Mouse (Mus musculus) myocyte (in vitro differentiated cells): ENCODE measurements around the gene Zfp831. TPM values are rescaled to one million over a fixed set of nuclear protein-coding genes. Genes with fewer than 3 reads are reported as not detected.

Experiments
- H3K27me3 ChIP-seq: one replicate; pipeline ENCODE4 v1.6.1; 2011; ENCODE audit not compliant: control insufficient read depth, insufficient read depth, insufficient read length
- H3K36me3 ChIP-seq: one replicate; pipeline ENCODE4 v1.6.1; 2011; ENCODE audit not compliant: control insufficient read depth, insufficient read depth
- H3K4me2 ChIP-seq: one replicate; pipeline ENCODE4 v1.6.1; 2011; ENCODE audit warnings: low read depth, control low read depth
- H3K4me3 ChIP-seq: one replicate; pipeline ENCODE4 v1.5.1; 2011; ENCODE audit warnings: mild to moderate bottlenecking, control low read depth, moderate library complexity
- H3K79me2 ChIP-seq: one replicate; pipeline ENCODE4 v1.6.1; 2011; ENCODE audit not compliant: control insufficient read depth, insufficient read depth
- H3ac ChIP-seq: one replicate; pipeline ENCODE4 v1.6.1; 2011; ENCODE audit not compliant: control insufficient read depth, insufficient read length
- CEBPB ChIP-seq: IDR thresholded peaks from 2 replicates; pipeline ENCODE4 v1.6.1; 2011; ENCODE audit warnings: mild to moderate bottlenecking, moderate library complexity; ENCODE audit not compliant: poor library complexity, insufficient read depth, severe bottlenecking
- E2F4 ChIP-seq: IDR thresholded peaks from one replicate; pipeline ENCODE4 v1.6.1; 2011; ENCODE audit warnings: mild to moderate bottlenecking, control low read depth, moderate library complexity; ENCODE audit not compliant: insufficient read depth
- MAX ChIP-seq: IDR thresholded peaks from one replicate; pipeline ENCODE4 v1.6.1; 2011; ENCODE audit warnings: low read depth, mild to moderate bottlenecking, control low read depth
- MYOD1 ChIP-seq, 3 experiments: IDR thresholded peaks; one replicate each; pipeline ENCODE4 v1.6.1; 2011; ENCODE audit warnings: control low read depth in 2 of 3, low read depth in 2 of 3, mild to moderate bottlenecking in 2 of 3, moderate library complexity in 1 of 3; ENCODE audit not compliant: insufficient read length in 2 of 3, control insufficient read depth in 1 of 3
- MYOG ChIP-seq, 3 experiments: IDR thresholded peaks; one replicate each; pipeline ENCODE4 v1.6.1; 2011; ENCODE audit warnings: control low read depth in 2 of 3, low read depth in 2 of 3, mild to moderate bottlenecking in 2 of 3; ENCODE audit not compliant: insufficient read length in 2 of 3, control insufficient read depth in 1 of 3, insufficient read depth in 1 of 3
- POLR2A ChIP-seq: IDR thresholded peaks from one replicate; pipeline ENCODE4 v1.6.1; 2011; ENCODE audit warnings: low read depth, mild to moderate bottlenecking, control low read depth, moderate library complexity; ENCODE audit not compliant: insufficient read length
- POLR2AphosphoS2 ChIP-seq: IDR thresholded peaks from one replicate; pipeline ENCODE4 v1.6.1; 2011; ENCODE audit warnings: low read depth, control low read depth; ENCODE audit not compliant: insufficient read length
- REST ChIP-seq: IDR thresholded peaks from one replicate; pipeline ENCODE4 v1.6.1; 2011; ENCODE audit warnings: mild to moderate bottlenecking, control low read depth, moderate library complexity; ENCODE audit not compliant: insufficient read depth, insufficient read length
- SRF ChIP-seq: IDR thresholded peaks from one replicate; pipeline ENCODE4 v1.6.1; 2011; ENCODE audit warnings: low read depth; ENCODE audit not compliant: control insufficient read depth, insufficient read length
- TCF12 ChIP-seq: IDR thresholded peaks from one replicate; pipeline ENCODE4 v1.6.1; 2011; ENCODE audit warnings: mild to moderate bottlenecking, control low read depth; ENCODE audit not compliant: poor library complexity, insufficient read depth, severe bottlenecking
- TCF3 ChIP-seq: IDR thresholded peaks from one replicate; pipeline ENCODE4 v1.6.1; 2011; ENCODE audit warnings: low read depth, control low read depth; ENCODE audit not compliant: insufficient read length
- USF1 ChIP-seq: IDR thresholded peaks from one replicate; pipeline ENCODE4 v1.6.1; 2011; ENCODE audit warnings: low read depth, mild to moderate bottlenecking, control low read depth, moderate library complexity
- polyA plus RNA-seq: library from polyadenylated mRNA; unstranded; fragments of >200 nt; fragmentation: generic; extraction: Trizol; gene quantifications from one replicate; pipeline ENCODE4 v1.2.1, GENCODE M21; 2012; ENCODE audit warnings: missing spikeins

Zfp831 gene
- polyA plus RNA-seq, 1 experiment, result not detected

- TF ChIP-seq TCF12 (no peak), E2F4 (no peak), REST (no peak), MYOG (IDR thresholded peaks at IDR 0.05; ENCODE audit: control insufficient read depth in 1 of 3, insufficient read depth in 1 of 3, insufficient read length in 2 of 3, low read depth in 2 of 3) (no peak), POLR2A (no peak), POLR2AphosphoS2 (no peak), SRF (no peak), MYOD1 (IDR thresholded peaks at IDR 0.05; ENCODE audit: control insufficient read depth in 1 of 3, insufficient read length in 2 of 3, low read depth in 2 of 3) (no peak), MAX (no peak), CEBPB (no peak), TCF3 (no peak), USF1 (no peak)
- Histone ChIP-seq H3K36me3 (no peaks in the 10 kb centered on the region), H3K4me3 (no peak overlapping the region), H3K4me2 (no peak overlapping the region), H3ac (no peak overlapping the region), H3K27me3 (no peaks in the 10 kb centered on the region), H3K79me2 (no peaks in the 10 kb centered on the region)
Observed at GRCm38 (mm10) chr2:174613221-174613620, 30.1 kb upstream of the Zfp831 start.

GRCm38 (mm10) chr2:174613921-174614441 lies 29.4 kb upstream of the Zfp831 start:
- Histone ChIP-seq H3ac (no peak overlapping the region), H3K27me3 (no peaks in the 10 kb centered on the region), H3K36me3 (no peaks in the 10 kb centered on the region), H3K79me2 (no peaks in the 10 kb centered on the region), H3K4me2 (no peak overlapping the region), H3K4me3 (no peak overlapping the region)
- TF ChIP-seq TCF3 (no peak), REST (no peak), CEBPB (no peak)

- TF ChIP-seq POLR2A, result no peak
- TF ChIP-seq USF1, result no peak
- TF ChIP-seq POLR2AphosphoS2, result no peak
- no peak for TF ChIP-seq CEBPB
- TF ChIP-seq MAX, result no peak
- TF ChIP-seq MYOD1 (IDR thresholded peaks at IDR 0.05; ENCODE audit: control insufficient read depth in 1 of 3, insufficient read length in 2 of 3, low read depth in 2 of 3), result no peak
- TF ChIP-seq SRF, result no peak
Observed at GRCm38 (mm10) chr2:174621881-174622280, 21.5 kb upstream of the Zfp831 start.

GRCm38 (mm10) chr2:174624430-174624829 lies 18.9 kb upstream of the Zfp831 start:
- H3K79me2 ChIP-seq, result no peaks in the 10 kb centered on the region
- no peak overlapping the region for H3K4me3 ChIP-seq
- TF ChIP-seq USF1 (no peak), MYOD1 (IDR thresholded peaks at IDR 0.05; ENCODE audit: control insufficient read depth in 1 of 3, insufficient read length in 2 of 3, low read depth in 2 of 3) (no peak), E2F4 (no peak), REST (no peak), POLR2AphosphoS2 (no peak), MYOG (IDR thresholded peaks at IDR 0.05; ENCODE audit: control insufficient read depth in 1 of 3, insufficient read depth in 1 of 3, insufficient read length in 2 of 3, low read depth in 2 of 3) (no peak), TCF12 (no peak), TCF3 (no peak), MAX (no peak), CEBPB (no peak), POLR2A (no peak), SRF (no peak)

More at GRCm38 (mm10) chr2:174621881-174622280, 21.5 kb upstream of the Zfp831 start:
- H3K4me2 ChIP-seq, result no peak overlapping the region
- H3K4me3 ChIP-seq, result no peak overlapping the region
- no peaks in the 10 kb centered on the region for H3K36me3 ChIP-seq
- no peak overlapping the region for H3ac ChIP-seq
- H3K27me3 ChIP-seq, result peaks cover 13% of the 10 kb centered on the region
- no peaks in the 10 kb centered on the region for H3K79me2 ChIP-seq

GRCm38 (mm10) chr2:174627021-174627420 lies 16.3 kb upstream of the Zfp831 start:
- Histone ChIP-seq H3K27me3 (peaks cover 6% of the 10 kb centered on the region), H3K79me2 (no peaks in the 10 kb centered on the region), H3K4me2 (no peak overlapping the region), H3K36me3 (no peaks in the 10 kb centered on the region), H3K4me3 (no peak overlapping the region), H3ac (no peak overlapping the region)
- TF ChIP-seq MAX, result no peak
- no peak for TF ChIP-seq SRF
- TF ChIP-seq E2F4, result no peak
- no peak for TF ChIP-seq TCF12
- TF ChIP-seq MYOG (IDR thresholded peaks at IDR 0.05; ENCODE audit: control insufficient read depth in 1 of 3, insufficient read depth in 1 of 3, insufficient read length in 2 of 3, low read depth in 2 of 3), result no peak
- no peak for TF ChIP-seq REST
- TF ChIP-seq TCF3, result no peak
- TF ChIP-seq POLR2A, result no peak
- no peak for TF ChIP-seq POLR2AphosphoS2

More at GRCm38 (mm10) chr2:174624430-174624829, 18.9 kb upstream of the Zfp831 start:
- Histone ChIP-seq H3ac (no peak overlapping the region), H3K4me2 (no peak overlapping the region), H3K27me3 (peaks cover 16% of the 10 kb centered on the region), H3K36me3 (no peaks in the 10 kb centered on the region)
